In genomic region chr17:14733027-14733426, GRCm38 (mm10) we compare ENCODE assay signal across 32 mouse cellular contexts. TPM values are rescaled to one million over a fixed set of nuclear protein-coding genes. Genes with fewer than 3 reads are reported as not detected.
"Had no signal": no experiment of that assay in that cellular context is flagged by ENCODE, and none has a peak within 500 bp of the region (broad histone marks: within the 10 kb centered on the region; RNA-seq: fewer than 3 reads in every experiment).

No protein-coding gene starts in this region.

- H3K27ac ChIP-seq: limb, embryonic 10.5 days; limb, embryonic 12.5 days; limb, embryonic 13.5 days; limb, embryonic 15.5 days; liver, embryonic 12.5 days; liver, embryonic 13.5 days; liver, embryonic 14.5 days; liver, embryonic 15.5 days; lung, embryonic 15.5 days; macrophage; midbrain, embryonic 10.5 days; midbrain, embryonic 12.5 days; midbrain, embryonic 13.5 days; midbrain, embryonic 15.5 days; neural tube, embryonic 12.5 days had no signal

- ATAC-seq: liver, embryonic 12.5 days; liver, postnatal 0 days; lung, postnatal 0 days; midbrain, embryonic 13.5 days; midbrain, embryonic 15.5 days; midbrain, embryonic 16.5 days had no signal

- H3K36me3 ChIP-seq: limb, embryonic 10.5 days; limb, embryonic 12.5 days; limb, embryonic 13.5 days; limb, embryonic 15.5 days; liver, embryonic 12.5 days; liver, embryonic 13.5 days; liver, embryonic 15.5 days; lung, embryonic 15.5 days; midbrain, embryonic 10.5 days; midbrain, embryonic 12.5 days; midbrain, embryonic 13.5 days; midbrain, embryonic 15.5 days; neural tube, embryonic 12.5 days had no signal

- H3K9ac ChIP-seq: limb, embryonic 12.5 days; limb, embryonic 13.5 days; limb, embryonic 15.5 days; liver, embryonic 12.5 days; liver, embryonic 13.5 days; liver, embryonic 14.5 days; liver, embryonic 15.5 days; liver, postnatal 0 days; lung, embryonic 14.5 days; lung, embryonic 15.5 days; midbrain, embryonic 12.5 days; midbrain, embryonic 13.5 days; midbrain, embryonic 15.5 days; neural tube, embryonic 12.5 days had no signal

- H3K27me3 ChIP-seq: limb, embryonic 12.5 days; limb, embryonic 13.5 days; limb, embryonic 15.5 days; liver, embryonic 12.5 days; liver, embryonic 13.5 days; liver, embryonic 15.5 days; lung, embryonic 15.5 days; megakaryocyte, embryonic 14.5 days; midbrain, embryonic 12.5 days; midbrain, embryonic 13.5 days; midbrain, embryonic 15.5 days; neural tube, embryonic 12.5 days had no signal

- H3K4me3 ChIP-seq: limb, embryonic 10.5 days; limb, embryonic 12.5 days; limb, embryonic 13.5 days; limb, embryonic 15.5 days; liver, embryonic 12.5 days; liver, embryonic 13.5 days; liver, embryonic 15.5 days; lung, embryonic 15.5 days; megakaryocyte, embryonic 14.5 days; midbrain, embryonic 10.5 days; midbrain, embryonic 12.5 days; midbrain, embryonic 13.5 days; midbrain, embryonic 15.5 days; myocyte; neural tube, embryonic 12.5 days had no signal

- H3K4me1 ChIP-seq: limb, embryonic 10.5 days; limb, embryonic 12.5 days; limb, embryonic 13.5 days; limb, embryonic 15.5 days; liver, embryonic 12.5 days; liver, embryonic 13.5 days; liver, embryonic 15.5 days; megakaryocyte, embryonic 14.5 days; midbrain, embryonic 12.5 days; midbrain, embryonic 15.5 days; neural tube, embryonic 12.5 days had no signal

- H3K9me3 ChIP-seq: limb, embryonic 10.5 days; limb, embryonic 12.5 days; limb, embryonic 13.5 days; limb, embryonic 15.5 days; liver, embryonic 12.5 days; liver, embryonic 13.5 days; liver, embryonic 15.5 days; lung, embryonic 15.5 days; megakaryocyte, embryonic 14.5 days; midbrain, embryonic 10.5 days; midbrain, embryonic 12.5 days; midbrain, embryonic 13.5 days; midbrain, embryonic 15.5 days; neural tube, embryonic 12.5 days had no signal

- H3K4me2 ChIP-seq: limb, embryonic 12.5 days; limb, embryonic 13.5 days; limb, embryonic 15.5 days; liver, embryonic 11.5 days; liver, embryonic 12.5 days; liver, embryonic 13.5 days; liver, embryonic 15.5 days; lung, embryonic 14.5 days; lung, embryonic 15.5 days; midbrain, embryonic 11.5 days; midbrain, embryonic 12.5 days; midbrain, embryonic 13.5 days; midbrain, embryonic 15.5 days; neural tube, embryonic 12.5 days had no signal

- DNase-seq: left cerebral cortex, postnatal 4 days; liver; liver, embryonic 13.5 days; liver, postnatal 0 days; lung, adult 18-20 months; lung, adult 2 months; lung, postnatal 14 days; lung, postnatal 36 days; lung, postnatal 4 days; midbrain, embryonic 14.5 days had no signal

RNA-seq across cellular contexts. Expression of gene Thbs2, which starts 39.0 kb away (rescaled TPM):
- total RNA-seq: monocyte, adult 5-6 weeks had no signal
- polyA plus RNA-seq: macrophage had no signal
